Mouse (Mus musculus) embryonic stem cell, embryonic (primary cell): ENCODE data around the gene Nacc2.

Experiments
- CTCF ChIA-PET, 4 experiments: fragments of 300-600 bp in 2 of 4; fragments of 350-600 bp in 2 of 4; sonication (Branson Sonifier 250); formaldehyde crosslinking; loops; one replicate each; lab custom pipeline; 2022; ENCODE audit warnings: inconsistent platforms in 2 of 4; lab: Charles Lee
- POLR2A ChIA-PET, 4 experiments: fragments of 300-600 bp in 2 of 4; fragments of 350-600 bp in 2 of 4; sonication (Branson Sonifier 250); formaldehyde crosslinking; loops; one replicate each; lab custom pipeline; 2022; ENCODE audit warnings: antibody characterized with exemption in 4 of 4, inconsistent platforms in 1 of 4; lab: Charles Lee

Gene Nacc2

GRCm38 (mm10) chr2:26144331-26144730, 21.3 kb upstream of the Nacc2 start:
- ChIA-PET POLR2A (interaction anchor here in 3 of 4 experiments (1.5 to 3.3 kb wide), 3 partner anchors 10 to 21 kb away, joined by 3 to 11 read pairs (median 5); no protein-coding TSS in a partner anchor), CTCF (interaction anchor here in 3 of 4 experiments (0.6 to 2.4 kb wide), 7 partner anchors 9 to 308 kb away, joined by 3 to 10 read pairs (median 3); no protein-coding TSS in a partner anchor)

GRCm38 (mm10) chr2:26143556-26143955, 20.5 kb upstream of the Nacc2 start:
- ChIA-PET CTCF (interaction anchor here in 2 of 4 experiments (1.1 to 2.4 kb wide), 5 partner anchors 10 to 307 kb away, joined by 3 to 10 read pairs (median 4); no protein-coding TSS in a partner anchor), POLR2A (interaction anchor here in 3 of 4 experiments (0.6 to 3.3 kb wide), 6 partner anchors 10 to 89 kb away, joined by 3 to 11 read pairs (median 4); no protein-coding TSS in a partner anchor)

GRCm38 (mm10) chr2:26142986-26143385, 20.0 kb upstream of the Nacc2 start:
- CTCF ChIA-PET = interaction anchor here in 2 of 4 experiments (1.1 to 2.9 kb wide), 6 partner anchors 11 to 307 kb away, joined by 3 to 26 read pairs (median 8); no protein-coding TSS in a partner anchor
- POLR2A ChIA-PET = interaction anchor here in 3 of 4 experiments (0.8 to 3.3 kb wide), 4 partner anchors 10 to 88 kb away, joined by 3 to 11 read pairs (median 4); no protein-coding TSS in a partner anchor

GRCm38 (mm10) chr2:26141893-26142635, 19.0 kb upstream of the Nacc2 start:
- POLR2A ChIA-PET = interaction anchor here in 3 of 4 experiments (0.6 to 4.6 kb wide), 10 partner anchors 9 to 122 kb away, joined by 3 to 97 read pairs (median 12); no protein-coding TSS in a partner anchor
- CTCF ChIA-PET = interaction anchor here (0.6 to 3.4 kb wide), 15 partner anchors 12 to 306 kb away, joined by 3 to 26 read pairs (median 4); partner anchors contain the start of gene Ubac1 (in 1 of the 4)

GRCm38 (mm10) chr2:26140903-26141302, 17.9 kb upstream of the Nacc2 start:
- POLR2A ChIA-PET = interaction anchor here (0.6 to 4.6 kb wide), 64 partner anchors 9 to 454 kb away, joined by 3 to 97 read pairs (median 4); partner anchors contain the start of genes Camsap1 (in 3 of the 4), Ubac1 (in 2 of the 4), Dnlz (in 1 of the 4) and Inpp5e (in 1 of the 4)
- CTCF ChIA-PET = interaction anchor here (0.6 to 3.4 kb wide), 26 partner anchors 8 to 305 kb away, joined by 3 to 31 read pairs (median 5); partner anchors contain the start of genes Camsap1 (in 1 of the 4) and Ubac1 (in 1 of the 4)

GRCm38 (mm10) chr2:26140292-26140819, 17.3 kb upstream of the Nacc2 start:
- CTCF ChIA-PET = interaction anchor here (0.6 to 3.4 kb wide), 26 partner anchors 8 to 433 kb away, joined by 3 to 31 read pairs (median 5); partner anchors contain the start of genes Camsap1 (in 1 of the 4) and Ubac1 (in 1 of the 4)
- POLR2A ChIA-PET = interaction anchor here (0.5 to 4.6 kb wide), 71 partner anchors 8 to 793 kb away, joined by 3 to 97 read pairs (median 4); partner anchors contain the start of genes Camsap1 (in 3 of the 4), Ubac1 (in 2 of the 4), Dnlz (in 1 of the 4) and Inpp5e (in 1 of the 4)

GRCm38 (mm10) chr2:26139545-26140206, 16.7 kb upstream of the Nacc2 start:
- CTCF ChIA-PET = interaction anchor here (0.6 to 3.4 kb wide), 24 partner anchors 10 to 432 kb away, joined by 3 to 31 read pairs (median 5); partner anchors contain the start of gene Ubac1 (in 1 of the 4)
- POLR2A ChIA-PET = interaction anchor here (0.5 to 4.6 kb wide), 69 partner anchors 8 to 793 kb away, joined by 3 to 97 read pairs (median 4); partner anchors contain the start of genes Camsap1 (in 3 of the 4), Qsox2 (in 2 of the 4), Ubac1 (in 2 of the 4) and Dnlz (in 1 of the 4)

- ChIA-PET POLR2A (interaction anchor here in 3 of 4 experiments (0.6 to 4.6 kb wide), 27 partner anchors 9 to 307 kb away, joined by 3 to 97 read pairs (median 5); partner anchors contain the start of genes Camsap1 (in 1 of the 3), Qsox2 (in 1 of the 3), Sec16a (in 1 of the 3) and Ubac1 (in 1 of the 3)), CTCF (interaction anchor here in 3 of 4 experiments (1.3 to 3.4 kb wide), 5 partner anchors 15 to 108 kb away, joined by 3 to 26 read pairs (median 5); no protein-coding TSS in a partner anchor)
Observed at GRCm38 (mm10) chr2:26139034-26139544, 16.1 kb upstream of the Nacc2 start.

GRCm38 (mm10) chr2:26138252-26139033, 15.4 kb upstream of the Nacc2 start:
- ChIA-PET CTCF (interaction anchor here (0.6 to 3.4 kb wide), 10 partner anchors 15 to 1566 kb away, joined by 3 to 26 read pairs (median 4); partner anchors contain the start of gene Paxx (in 1 of the 4)), POLR2A (interaction anchor here in 3 of 4 experiments (0.5 to 4.6 kb wide), 27 partner anchors 9 to 962 kb away, joined by 3 to 97 read pairs (median 4); partner anchors contain the start of gene Camsap1 (in 1 of the 3))

GRCm38 (mm10) chr2:26134591-26134990, 11.6 kb upstream of the Nacc2 start:
- CTCF ChIA-PET = interaction anchor here in 3 of 4 experiments (0.6 to 3.3 kb wide), 3 partner anchors 33 to 110 kb away, joined by 9 to 13 read pairs (median 11); no protein-coding TSS in a partner anchor
- POLR2A ChIA-PET = interaction anchor here in 3 of 4 experiments (0.6 to 4.9 kb wide), 14 partner anchors 9 to 501 kb away, joined by 3 to 88 read pairs (median 5); partner anchors contain the start of gene Nacc2 (in 1 of the 3)

GRCm38 (mm10) chr2:26132628-26133551, 9.9 kb upstream of the Nacc2 start:
- ChIA-PET POLR2A (interaction anchor here (0.5 to 7.4 kb wide), 95 partner anchors 7 to 1316 kb away, joined by 3 to 88 read pairs (median 4); partner anchors contain the start of genes Camsap1 (in 3 of the 4), Nacc2 (in 3 of the 4), Qsox2 (in 2 of the 4) and Sec16a (in 2 of the 4)), CTCF (interaction anchor here (0.5 to 3.3 kb wide), 25 partner anchors 8 to 327 kb away, joined by 3 to 20 read pairs (median 5); partner anchors contain the start of genes Gpsm1 (in 1 of the 4), Inpp5e (in 1 of the 4) and Ubac1 (in 1 of the 4))

GRCm38 (mm10) chr2:26131327-26131726, 8.3 kb upstream of the Nacc2 start:
- POLR2A ChIA-PET = interaction anchor here in 3 of 4 experiments (0.5 to 7.4 kb wide), 24 partner anchors 7 to 360 kb away, joined by 3 to 88 read pairs (median 14); partner anchors contain the start of genes Nacc2 (in 2 of the 3), Camsap1 (in 1 of the 3), Qsox2 (in 1 of the 3) and Ubac1 (in 1 of the 3)
- CTCF ChIA-PET = interaction anchor here in 2 of 4 experiments (0.6 to 2.8 kb wide), 3 partner anchors 12 to 278 kb away, joined by 4 to 20 read pairs (median 6); partner anchors contain the start of gene Inpp5e (in 1 of the 2)

- CTCF ChIA-PET = interaction anchor here in 2 of 4 experiments (0.9 to 1.9 kb wide), 4 partner anchors 10 to 75 kb away, joined by 3 to 7 read pairs (median 4); no protein-coding TSS in a partner anchor
- POLR2A ChIA-PET = interaction anchor here in 2 of 4 experiments (1.0 to 7.4 kb wide), 15 partner anchors 8 to 316 kb away, joined by 3 to 65 read pairs (median 5); partner anchors contain the start of gene Qsox2 (in 1 of the 2)
Observed at GRCm38 (mm10) chr2:26129962-26130361, 6.9 kb upstream of the Nacc2 start.

- POLR2A ChIA-PET = interaction anchor here in 3 of 4 experiments (0.6 to 7.4 kb wide), 18 partner anchors 9 to 357 kb away, joined by 3 to 65 read pairs (median 5); partner anchors contain the start of gene Qsox2 (in 1 of the 3)
- CTCF ChIA-PET = interaction anchor here in 3 of 4 experiments (0.7 to 1.9 kb wide), 6 partner anchors 11 to 74 kb away, joined by 3 to 7 read pairs (median 4); no protein-coding TSS in a partner anchor
Observed at GRCm38 (mm10) chr2:26129346-26129745, 6.3 kb upstream of the Nacc2 start.
